In the genomic region with DNA sequence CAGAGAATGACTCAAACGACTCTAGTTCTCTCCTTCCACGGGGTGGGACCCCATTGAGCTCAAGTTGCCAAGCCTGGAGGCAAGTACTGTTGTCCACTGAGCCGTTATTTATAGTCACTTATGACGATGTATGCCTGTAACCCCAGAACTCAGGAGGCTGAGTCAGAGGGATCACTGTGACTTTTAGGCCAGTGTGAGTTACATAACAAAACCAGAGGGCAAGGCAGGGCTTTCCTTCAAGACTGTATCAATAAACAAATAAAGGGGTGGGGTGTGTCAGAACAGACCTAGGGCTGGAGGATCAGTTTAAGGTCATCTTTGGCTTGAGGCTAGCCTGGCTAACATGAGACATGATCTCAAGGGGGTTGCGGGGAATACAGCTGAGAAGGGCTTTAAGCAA, we compare ENCODE assay signal across 12 mouse cellular contexts. TPM values are rescaled to one million over a fixed set of nuclear protein-coding genes. Genes with fewer than 3 reads are reported as not detected.
DNase-seq lines count a peak whose midpoint lies in the region; ATAC-seq and TF ChIP-seq lines count a peak whose summit lies in the region.
"Had no signal": no experiment of that assay in that cellular context is flagged by ENCODE, and none has a peak within 500 bp of the region (broad histone marks: within the 10 kb centered on the region; RNA-seq: fewer than 3 reads in every experiment).

No protein-coding gene starts in this region.

- 0 out of 2 replicates have a peak, but pooled peaks cover 5% of the 10 kb centered on the region for H3K4me1 ChIP-seq in heart, embryonic 10.5 days
- peaks cover 6% of the 10 kb centered on the region for H3K4me1 ChIP-seq in embryonic fibroblast, embryonic 13.5 days (ENCODE audit: control insufficient read depth, insufficient read depth, low read length)

- DNase-seq in heart, adult 9 months (ENCODE audit: low spot score in 2 of 2): peak; percentile 46 to 61
- no peak for DNase-seq in heart, embryonic 10.5 days (ENCODE audit: low spot score)
- DNase-seq in 3134 (ENCODE audit: extremely low read depth, insufficient read length, low spot score) (peak; percentile 49), 416B (ENCODE audit: low read depth) (peak; percentile 54)
- no peak for DNase-seq in left cerebral cortex, adult 11 months (ENCODE audit: low spot score)
- DNase-seq: cerebellum, adult 18-20 months; heart, postnatal 14 days; right cerebral cortex, postnatal 4 days had no signal

- no peak overlapping the region for H3K4me3 ChIP-seq in heart, embryonic 10.5 days
- H3K4me3 ChIP-seq in embryonic fibroblast, embryonic 13.5 days (ENCODE audit: insufficient read depth, low read length): no peak overlapping the region

- no peak for ATAC-seq in erythroblast, adult 5-6 weeks (replicated peaks; ENCODE audit: low FRiP score, poor library complexity, severe bottlenecking)

- whole genome bisulfite sequencing in heart, embryonic 10.5 days: 70% methylated on average over 5 of the region's 5 CpGs

- H3K9me3 ChIP-seq in heart, embryonic 10.5 days: no peaks in the 10 kb centered on the region

- no peak for TF ChIP-seq CTCF in embryonic fibroblast, embryonic 13.5 days (IDR thresholded peaks at IDR 0.05; ENCODE audit: borderline replicate concordance, insufficient read depth, low read length)

- H3K36me3 ChIP-seq in heart, embryonic 10.5 days: peaks cover 30% of the 10 kb centered on the region

- no peak overlapping the region for H3K27ac ChIP-seq in heart, embryonic 10.5 days
- peak overlapping the region; percentile 43; the same call in 1 of the 2 replicates for H3K27ac ChIP-seq in embryonic fibroblast, embryonic 13.5 days (ENCODE audit: insufficient read depth, low read length)
- H3K27ac ChIP-seq: liver, embryonic 14.5 days had no signal

- H3K27me3 ChIP-seq in heart, embryonic 10.5 days (ENCODE audit: insufficient read depth, poor library complexity, severe bottlenecking): no peaks in the 10 kb centered on the region

- no peak for TF ChIP-seq POLR2A in embryonic fibroblast, embryonic 13.5 days (IDR thresholded peaks at IDR 0.05; ENCODE audit: low read depth, low read length)

RNA-seq across cellular contexts. Expression of a gene that starts 25.1 kb away (rescaled TPM):
- polyA plus RNA-seq in heart, embryonic 10.5 days (2016; fragmentation: Nextera tagmentation; extraction: Ambion mirVana): 10.6 and 11.7 TPM in 2 replicates
- 18.4 and 20.1 TPM in 2 replicates for polyA plus RNA-seq in embryonic fibroblast, embryonic 13.5 days (2011; ENCODE audit: insufficient read length, low read depth, missing spikeins)
- total RNA-seq in erythroblast, adult 5-6 weeks (2015; ENCODE audit: low replicate concordance): 6.7 and 11.1 TPM in 2 replicates
- 14.4 and 15.4 TPM in 2 replicates for total RNA-seq in erythroblast, adult 5-6 weeks (2017; ENCODE audit: low replicate concordance)

RNA-seq across cellular contexts. Expression of a gene that starts 25.7 kb away (rescaled TPM):
- polyA plus RNA-seq in heart, embryonic 10.5 days (2016; fragmentation: Nextera tagmentation; extraction: Ambion mirVana): 15.7 and 21.7 TPM in 2 replicates
- polyA plus RNA-seq in embryonic fibroblast, embryonic 13.5 days (2011; ENCODE audit: insufficient read length, low read depth, missing spikeins): 8.9 and 15.6 TPM in 2 replicates
- 1.5 and 6.1 TPM in 2 replicates for total RNA-seq in erythroblast, adult 5-6 weeks (2015; ENCODE audit: low replicate concordance)
- total RNA-seq in erythroblast, adult 5-6 weeks (2017; ENCODE audit: low replicate concordance): 2.3 and 7.4 TPM in 2 replicates

RNA-seq across cellular contexts. Expression of a gene that starts 26.6 kb away (rescaled TPM):
- polyA plus RNA-seq in heart, embryonic 10.5 days (2016; fragmentation: Nextera tagmentation; extraction: Ambion mirVana): 1.1 and 3.2 TPM in 2 replicates
- polyA plus RNA-seq in embryonic fibroblast, embryonic 13.5 days (2011; ENCODE audit: insufficient read length, low read depth, missing spikeins): 1.8 and 4.4 TPM in 2 replicates
- total RNA-seq in erythroblast, adult 5-6 weeks (2015; ENCODE audit: low replicate concordance): not detected in 2 replicates
- total RNA-seq in erythroblast, adult 5-6 weeks (2017; ENCODE audit: low replicate concordance): not detected in 2 replicates

RNA-seq across cellular contexts. Expression of a gene that starts 26.8 kb away (rescaled TPM):
- 32.4 and 36.3 TPM in 2 replicates for polyA plus RNA-seq in heart, embryonic 10.5 days (2016; fragmentation: Nextera tagmentation; extraction: Ambion mirVana)
- polyA plus RNA-seq in embryonic fibroblast, embryonic 13.5 days (2011; ENCODE audit: insufficient read length, low read depth, missing spikeins): 70.3 and 90.0 TPM in 2 replicates
- 9.8 and 24.9 TPM in 2 replicates for total RNA-seq in erythroblast, adult 5-6 weeks (2015; ENCODE audit: low replicate concordance)
- total RNA-seq in erythroblast, adult 5-6 weeks (2017; ENCODE audit: low replicate concordance): 17.0 and 17.9 TPM in 2 replicates

RNA-seq across cellular contexts. Expression of a gene that starts 39.9 kb away (rescaled TPM):
- polyA plus RNA-seq in heart, embryonic 10.5 days (2016; fragmentation: Nextera tagmentation; extraction: Ambion mirVana): 1.2 and 1.9 TPM in 2 replicates
- 0.65 and 0.77 TPM in 2 replicates for polyA plus RNA-seq in embryonic fibroblast, embryonic 13.5 days (2011; ENCODE audit: insufficient read length, low read depth, missing spikeins)
- not detected in 2 replicates for total RNA-seq in erythroblast, adult 5-6 weeks (2015; ENCODE audit: low replicate concordance)
- not detected in 2 replicates for total RNA-seq in erythroblast, adult 5-6 weeks (2017; ENCODE audit: low replicate concordance)
- total RNA-seq: granulocyte monocyte progenitor cell, adult 5-6 weeks had no signal

Comparison
In these comparisons a context has a peak if more than half of its experiments do, and no peak if none do; other contexts are left out.
1. DNase-seq: peak in heart, adult 9 months (2 of 2), 3134 (single experiment) and 416B (single experiment); none in heart, embryonic 10.5 days (single experiment) and left cerebral cortex, adult 11 months (single experiment).